Mouse (Mus musculus) ovary, postnatal 36 days (tissue): ENCODE results near the gene Rps23.

Experiments used
- DNase-seq: peaks from one replicate; pipeline ENCODE4 v3.0.0; 2022; ENCODE audit warnings: low spot score, mixed read lengths

The Rps23 gene

DNA sequence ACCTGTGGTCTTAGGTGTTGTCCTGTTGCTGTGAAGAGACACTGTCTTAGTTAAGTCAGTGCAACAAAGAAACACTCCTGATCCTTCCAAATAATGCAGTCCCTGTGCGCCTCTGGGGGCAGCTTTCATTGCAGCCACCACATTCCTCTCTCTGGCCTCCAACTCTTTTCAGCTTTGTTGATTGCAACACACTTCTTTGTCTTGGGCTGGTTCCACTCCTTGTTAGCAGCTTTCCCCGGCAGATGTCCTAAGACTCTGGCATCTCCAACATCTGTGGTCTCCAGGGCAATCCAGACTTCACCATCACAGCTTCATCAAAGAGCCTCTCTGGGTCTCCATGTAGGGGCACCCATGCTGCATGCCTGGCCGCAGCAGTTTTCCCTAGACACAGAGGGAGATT, 10.5 kb downstream of the Rps23 start:
- no peak for DNase-seq

- no peak for DNase-seq
These were observed 13.1 kb downstream of the Rps23 start for GRCm38 (mm10) chr13:90935852-90936251.

- no peak for DNase-seq
These were observed 16.4 kb downstream of the Rps23 start for GRCm38 (mm10) chr13:90939192-90939591.

GRCm38 (mm10) chr13:90939600-90939999, 16.8 kb downstream of the Rps23 start:
- DNase-seq, result no peak

DNA sequence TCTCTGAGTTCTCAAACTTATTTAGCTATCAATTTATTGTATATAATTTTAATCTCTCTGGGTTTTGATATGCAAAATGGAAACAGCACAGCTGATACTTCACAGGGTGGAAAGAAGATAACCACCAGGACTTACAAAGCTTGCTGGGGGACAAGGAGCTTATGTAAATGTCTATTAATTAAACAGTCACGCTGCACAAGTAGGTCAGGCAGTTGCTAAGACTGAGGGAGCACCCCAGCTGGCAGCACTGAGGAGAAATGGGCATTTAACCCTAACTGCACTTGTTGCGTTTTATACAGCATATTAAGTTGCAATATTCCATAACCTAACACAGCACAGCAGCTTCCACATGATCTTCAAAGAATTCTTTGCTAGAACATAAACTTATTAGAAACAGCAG, 36.1 kb downstream of the Rps23 start:
- DNase-seq, result no peak

- DNase-seq, result no peak
These were observed 37.8 kb downstream of the Rps23 start for GRCm38 (mm10) chr13:90960591-90960990.

- no peak for DNase-seq
These were observed 40.3 kb downstream of the Rps23 start for GRCm38 (mm10) chr13:90962836-90963760.

GRCm38 (mm10) chr13:90964511-90964910, 41.8 kb downstream of the Rps23 start:
- DNase-seq, result no peak

DNA sequence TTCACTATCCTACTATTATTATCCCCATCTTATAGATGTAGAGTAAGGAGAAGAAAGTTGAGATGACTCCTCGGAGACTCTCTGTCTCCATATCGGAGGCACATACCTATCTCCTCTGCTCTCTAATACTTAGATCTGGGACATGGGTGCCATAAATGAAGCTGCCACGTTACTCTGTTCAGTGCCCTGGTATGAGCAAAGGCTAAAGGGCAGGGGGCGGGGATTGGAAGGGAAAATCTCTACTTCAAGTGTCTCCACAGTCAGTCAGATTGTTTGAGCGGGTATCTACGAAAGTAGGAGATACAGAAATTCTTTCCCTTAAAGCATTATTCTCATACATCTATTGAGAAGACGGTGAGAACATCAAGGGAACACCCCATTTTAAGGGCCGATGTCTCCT, 43.2 kb downstream of the Rps23 start:
- DNase-seq, result no peak

DNA sequence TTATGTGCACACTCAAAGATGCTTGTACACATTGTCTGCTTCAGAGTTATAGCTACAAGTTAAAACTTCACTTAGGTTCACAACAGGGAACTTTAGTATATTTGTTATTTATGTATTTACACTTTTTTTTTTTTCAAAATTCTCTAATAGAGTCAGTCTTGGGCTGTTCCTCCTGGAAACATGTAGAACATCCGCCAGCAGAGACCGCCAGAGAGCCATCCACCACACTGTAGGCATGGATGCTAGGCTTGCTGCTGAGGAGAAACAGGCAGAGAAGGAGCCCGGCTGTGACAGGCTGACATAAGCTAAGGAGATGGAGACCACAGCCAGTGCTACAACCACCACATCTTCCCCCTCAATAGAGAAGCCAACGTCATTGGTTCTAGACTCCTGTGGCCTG, 44.7 kb downstream of the Rps23 start:
- peak; percentile 75 for DNase-seq

DNA sequence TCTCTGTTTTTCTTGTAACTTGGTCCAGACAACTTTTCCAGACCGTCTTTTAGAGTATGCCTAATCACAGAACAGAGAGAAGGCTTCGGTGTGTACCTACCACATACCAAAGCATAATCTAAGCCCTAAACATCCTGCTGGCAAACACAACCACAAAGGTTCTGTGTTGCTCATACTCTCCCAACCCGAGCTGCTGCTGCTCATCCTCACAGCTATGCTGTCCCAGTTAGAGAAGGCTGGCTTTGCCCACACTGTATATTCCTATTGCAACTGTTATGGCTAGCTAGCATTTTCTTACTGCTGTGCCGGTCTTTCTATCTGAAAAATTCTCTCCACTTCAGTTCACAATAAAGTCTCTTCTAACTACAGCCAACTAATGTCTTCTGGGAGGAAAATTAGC, 46.2 kb downstream of the Rps23 start:
- DNase-seq, result no peak

DNA sequence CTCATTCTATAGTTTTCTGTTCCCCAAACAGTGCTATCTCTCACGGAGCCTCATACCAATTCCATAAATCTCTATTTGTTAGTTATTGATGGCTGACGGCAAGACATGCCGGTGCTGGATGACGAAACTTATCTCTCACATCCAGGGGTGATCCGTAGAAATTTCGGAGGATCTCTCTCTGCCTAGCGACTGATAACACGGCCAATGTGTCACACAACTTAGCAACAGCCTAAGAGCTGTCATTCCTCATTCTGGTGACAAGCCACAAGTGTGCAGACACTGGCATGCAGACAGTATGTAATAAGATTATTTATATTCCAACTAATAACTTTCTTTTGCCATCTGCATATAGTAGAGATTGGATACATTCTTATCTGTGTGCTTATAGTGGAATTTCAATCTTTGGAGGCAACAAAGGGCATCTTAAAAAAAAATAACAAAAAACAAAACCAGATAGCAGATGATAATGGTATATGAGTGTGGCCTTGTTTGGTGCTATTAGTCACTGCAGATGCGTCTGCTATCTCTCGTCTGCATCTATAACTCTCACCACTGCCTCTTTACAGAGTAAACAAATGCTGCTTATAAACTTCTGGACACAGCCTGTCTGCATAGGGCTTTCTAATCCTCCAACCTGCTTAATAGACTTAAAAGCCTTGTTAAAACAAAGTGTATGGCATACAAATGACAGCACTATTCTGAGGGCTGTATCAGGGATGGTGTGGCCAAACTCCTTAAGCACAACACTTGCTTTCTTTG, 47.7 kb downstream of the Rps23 start:
- DNase-seq, result no peak

- DNase-seq, result no peak
These were observed 50.7 kb downstream of the Rps23 start for GRCm38 (mm10) chr13:90973409-90973808.
